Comparison of ENCODE assay signal across 14 mouse cellular contexts in genomic region chr15:86013130-86013529, GRCm38 (mm10). TPM values are rescaled to one million over a fixed set of nuclear protein-coding genes. Genes with fewer than 3 reads are reported as not detected.
A peak's percentile ranks its signal among the peaks of the same experiment; 100 is the strongest.
DNase-seq lines count a peak whose midpoint lies in the region; ATAC-seq and TF ChIP-seq lines count a peak whose summit lies in the region.
"Had no signal": no experiment of that assay in that cellular context is flagged by ENCODE, and none has a peak within 500 bp of the region (broad histone marks: within the 10 kb centered on the region; RNA-seq: fewer than 3 reads in every experiment).

No protein-coding gene starts in this region.

- H3K4me2 ChIP-seq in neural tube, embryonic 11.5 days (ENCODE audit: low read depth) = no peak overlapping the region
- no peak overlapping the region for H3K4me2 ChIP-seq in hindbrain, embryonic 11.5 days (replicated peaks; ENCODE audit: low read depth, low read length)
- H3K4me2 ChIP-seq in midbrain, embryonic 14.5 days (ENCODE audit: low read length) = no peak overlapping the region; the same call in 1 of the 2 replicates
- H3K4me2 ChIP-seq: heart, embryonic 12.5 days; stomach, embryonic 15.5 days had no signal

- H3K27me3 ChIP-seq in neural tube, embryonic 11.5 days (ENCODE audit: control insufficient read depth, insufficient read depth, low read length) = no peaks in the 10 kb centered on the region
- H3K27me3 ChIP-seq in hindbrain, embryonic 11.5 days (ENCODE audit: control insufficient read depth, insufficient read depth, low read length) = no peaks in the 10 kb centered on the region
- no peaks in the 10 kb centered on the region for H3K27me3 ChIP-seq in midbrain, embryonic 14.5 days (ENCODE audit: control insufficient read depth, insufficient read depth, low read length)
- H3K27me3 ChIP-seq: heart, embryonic 12.5 days; stomach, embryonic 15.5 days had no signal

- 27% methylated on average over 2 of the region's 2 CpGs for WGBS in neural tube, embryonic 11.5 days
- 17% methylated on average over 2 of the region's 2 CpGs for WGBS in hindbrain, embryonic 11.5 days
- 0% methylated on average over 2 of the region's 2 CpGs for WGBS in midbrain, embryonic 14.5 days

- H3K4me1 ChIP-seq in neural tube, embryonic 11.5 days (ENCODE audit: control insufficient read depth, insufficient read depth, low read length) = peaks cover 4% of the 10 kb centered on the region; the same call in 1 of the 2 replicates
- H3K4me1 ChIP-seq in hindbrain, embryonic 11.5 days (replicated peaks; ENCODE audit: control insufficient read depth, insufficient read depth, low read length) = peaks cover 12% of the 10 kb centered on the region
- peaks cover 16% of the 10 kb centered on the region for H3K4me1 ChIP-seq in midbrain, embryonic 14.5 days (ENCODE audit: control insufficient read depth, insufficient read depth, low read length)

- no peak overlapping the region for H3K9ac ChIP-seq in neural tube, embryonic 11.5 days (ENCODE audit: low read length)
- H3K9ac ChIP-seq in hindbrain, embryonic 11.5 days (ENCODE audit: low read depth, low read length) = no peak overlapping the region
- no peak overlapping the region for H3K9ac ChIP-seq in midbrain, embryonic 14.5 days (replicated peaks; ENCODE audit: low read length)
- H3K9ac ChIP-seq: stomach, embryonic 15.5 days had no signal

- no peak for TF ChIP-seq CTCF in layer of hippocampus, adult 2 months (conservative IDR thresholded peaks at IDR 0.05)

- H3K4me3 ChIP-seq in neural tube, embryonic 11.5 days (ENCODE audit: low read depth, low read length) = no peak overlapping the region
- H3K4me3 ChIP-seq in hindbrain, embryonic 11.5 days (ENCODE audit: low read depth, low read length) = no peak overlapping the region
- no peak overlapping the region for H3K4me3 ChIP-seq in midbrain, embryonic 14.5 days (replicated peaks; ENCODE audit: low read depth, low read length)
- H3K4me3 ChIP-seq in layer of hippocampus, adult 2 months = no peak overlapping the region
- H3K4me3 ChIP-seq: gastrocnemius, adult 2 months; heart, embryonic 12.5 days; stomach, embryonic 15.5 days had no signal

- no peak overlapping the region for H3K27ac ChIP-seq in neural tube, embryonic 11.5 days (ENCODE audit: low read depth, low read length)
- H3K27ac ChIP-seq in hindbrain, embryonic 11.5 days (ENCODE audit: low read depth, low read length) = no peak overlapping the region
- H3K27ac ChIP-seq in midbrain, embryonic 14.5 days (replicated peaks; ENCODE audit: low read depth, low read length) = no peak overlapping the region
- H3K27ac ChIP-seq in layer of hippocampus, adult 2 months = no peak overlapping the region
- H3K27ac ChIP-seq: gastrocnemius, adult 2 months; stomach, embryonic 15.5 days had no signal

- H3K36me3 ChIP-seq in neural tube, embryonic 11.5 days (ENCODE audit: control insufficient read depth, insufficient read depth, low read length) = no peaks in the 10 kb centered on the region
- no peaks in the 10 kb centered on the region; the same call in 1 of the 2 replicates for H3K36me3 ChIP-seq in hindbrain, embryonic 11.5 days (ENCODE audit: control insufficient read depth, insufficient read depth, low read length)
- H3K36me3 ChIP-seq in midbrain, embryonic 14.5 days (ENCODE audit: control insufficient read depth, insufficient read depth, low read length) = no peaks in the 10 kb centered on the region
- H3K36me3 ChIP-seq: heart, embryonic 12.5 days; stomach, embryonic 15.5 days had no signal

- peak; percentile 30 for DNase-seq in neural tube, embryonic 11.5 days (ENCODE audit: low spot score)
- no peak for DNase-seq in neural tube, embryonic 10.5 days (ENCODE audit: extremely low spot score, low spot score)
- DNase-seq in hindbrain, embryonic 11.5 days (ENCODE audit: low spot score) = no peak
- peak; percentile 64 for DNase-seq in midbrain, embryonic 14.5 days
- DNase-seq in MN1 (ENCODE audit: low spot score) = no peak
- DNase-seq in layer of hippocampus, adult 2 months (ENCODE audit: low spot score in 2 of 2) = no peak
- no peak for DNase-seq in gastrocnemius, adult 8-10 months (ENCODE audit: low spot score in 2 of 2)
- DNase-seq: cerebellum, postnatal 25 days; gastrocnemius, adult 2 months; kidney, postnatal 10 days; layer of hippocampus, postnatal 36 days; thymus, postnatal 4 days had no signal

- peak; percentile 48; the same call in 1 of the 2 replicates for ATAC-seq in neural tube, embryonic 11.5 days (ENCODE audit: insufficient read depth, low FRiP score, low TSS enrichment)
- ATAC-seq in hindbrain, embryonic 11.5 days (ENCODE audit: low FRiP score) = peak; percentile 53; the same call in 1 of the 2 replicates
- no peak for ATAC-seq in midbrain, embryonic 14.5 days (ENCODE audit: low FRiP score, low TSS enrichment)

- H3K9me3 ChIP-seq in neural tube, embryonic 11.5 days (ENCODE audit: control insufficient read depth, low read length) = no peaks in the 10 kb centered on the region
- H3K9me3 ChIP-seq in hindbrain, embryonic 11.5 days (ENCODE audit: control insufficient read depth, low read length) = no peaks in the 10 kb centered on the region
- H3K9me3 ChIP-seq in midbrain, embryonic 14.5 days (ENCODE audit: control insufficient read depth, low read length) = no peaks in the 10 kb centered on the region
- H3K9me3 ChIP-seq: stomach, embryonic 15.5 days had no signal

RNA-seq across cellular contexts. Expression of gene Celsr1, which starts 20.4 kb away (rescaled TPM):
- polyA plus RNA-seq in neural tube, embryonic 11.5 days (2014; fragmentation: Nextera tagmentation; extraction: Ambion mirVana) = 5.1 and 5.4 TPM in 2 replicates
- 4.6 and 5.1 TPM in 2 replicates for polyA plus RNA-seq in hindbrain, embryonic 11.5 days (2014; fragmentation: Nextera tagmentation; extraction: Ambion mirVana)
- 2.9 and 3.5 TPM in 2 replicates for polyA plus RNA-seq in midbrain, embryonic 14.5 days (2014; fragmentation: Nextera tagmentation; extraction: Ambion mirVana)
- 1 to 10 TPM; 5.5 to 5.8 TPM for total RNA-seq in layer of hippocampus, adult 2 months (2021)
- under 1 TPM; 0.02 to 0.36 (median 0.10) TPM for total RNA-seq in gastrocnemius, adult 8-10 months (2022)

RNA-seq across cellular contexts. Expression of gene Gramd4, which starts 44.4 kb away (rescaled TPM):
- polyA plus RNA-seq in neural tube, embryonic 11.5 days (2014; fragmentation: Nextera tagmentation; extraction: Ambion mirVana) = 10.5 and 11.7 TPM in 2 replicates
- 8.7 and 10.1 TPM in 2 replicates for polyA plus RNA-seq in hindbrain, embryonic 11.5 days (2014; fragmentation: Nextera tagmentation; extraction: Ambion mirVana)
- 29.5 and 31.0 TPM in 2 replicates for polyA plus RNA-seq in midbrain, embryonic 14.5 days (2014; fragmentation: Nextera tagmentation; extraction: Ambion mirVana)
- 10 to 100 TPM; 24.8 to 28.7 TPM for total RNA-seq in layer of hippocampus, adult 2 months (2021)
- 1 to 10 TPM; 5.8 to 9.2 (median 8.1) TPM for total RNA-seq in gastrocnemius, adult 8-10 months (2022)

Comparison
In these comparisons a context has a peak if more than half of its experiments do, and no peak if none do; other contexts are left out.
1. DNase-seq: peak in neural tube, embryonic 11.5 days (single experiment) and midbrain, embryonic 14.5 days (single experiment); none in neural tube, embryonic 10.5 days (single experiment), hindbrain, embryonic 11.5 days (single experiment), MN1 (single experiment), layer of hippocampus, adult 2 months (0 of 2) and gastrocnemius, adult 8-10 months (0 of 2).